Mouse (Mus musculus) CH12.LX (cell line): ENCODE data around the gene Sectm1b. TPM values are rescaled to one million over a fixed set of nuclear protein-coding genes. Genes with fewer than 3 reads are reported as not detected.
A peak's percentile ranks its signal among the peaks of the same experiment; 100 is the strongest.

Experiments
- DNase-seq: peaks from one replicate; pipeline ENCODE4 v3.0.0-alpha.2; 2013; ENCODE audit errors: extremely low read depth
- H3K27ac ChIP-seq: 2 replicates; pipeline ENCODE4 v1.5.1; 2012; ENCODE audit warnings: low read depth, mild to moderate bottlenecking, control low read depth, moderate library complexity; ENCODE audit not compliant: insufficient read depth
- H3K27me3 ChIP-seq: replicated peaks from 2 replicates; pipeline ENCODE3; 2012; ENCODE audit warnings: inconsistent platforms
- H3K36me3 ChIP-seq, 2 experiments: replicated peaks in 1 of 2; 2 replicates each; pipeline versions ENCODE3 to v1.6.1; 2012; ENCODE audit warnings: inconsistent platforms in 1 of 2, low read length in 1 of 2, mild to moderate bottlenecking in 1 of 2, mixed read lengths in 1 of 2, moderate library complexity in 1 of 2; ENCODE audit not compliant: control insufficient read depth in 1 of 2, insufficient read depth in 1 of 2
- H3K4me1 ChIP-seq, 2 experiments: 2 replicates each; pipeline ENCODE4 v1.6.1; 2012; ENCODE audit warnings: inconsistent platforms in 1 of 2, moderate library complexity in 1 of 2; ENCODE audit not compliant: insufficient read depth in 2 of 2, control insufficient read depth in 1 of 2
- H3K4me2 ChIP-seq: 2 replicates; pipeline ENCODE4 v1.6.1; 2012; ENCODE audit warnings: low read depth, mild to moderate bottlenecking, control low read depth; ENCODE audit not compliant: poor library complexity, insufficient read depth, severe bottlenecking
- H3K4me3 ChIP-seq, 3 experiments: fragments of 150-350 bp in 1 of 3; sonication (generic) in 1 of 3; replicated peaks in 1 of 3; 2 replicates each; pipeline versions ENCODE3 to v1.5.1; 2011 to 2012; ENCODE audit warnings: low read depth in 2 of 3, low read length in 2 of 3, mild to moderate bottlenecking in 2 of 3, moderate library complexity in 2 of 3, control low read depth in 1 of 3, improper control_type of control experiment in 1 of 3, inconsistent platforms in 1 of 3, mixed read lengths in 1 of 3; ENCODE audit not compliant: poor library complexity in 1 of 3
- H3K79me2 ChIP-seq: replicated peaks from 2 replicates; pipeline ENCODE4 v1.6.1; 2012; ENCODE audit warnings: mild to moderate bottlenecking, moderate library complexity; ENCODE audit not compliant: control insufficient read depth, poor library complexity, insufficient read depth, severe bottlenecking; ENCODE audit errors: extremely low read depth
- H3K9ac ChIP-seq: 2 replicates; pipeline ENCODE4 v1.6.1; 2012; ENCODE audit warnings: low read depth, mild to moderate bottlenecking, control low read depth, moderate library complexity; ENCODE audit not compliant: insufficient read depth
- H3K9me3 ChIP-seq: replicated peaks from 2 replicates; pipeline ENCODE3; 2012; ENCODE audit warnings: low read length, inconsistent platforms, mixed read lengths
- BHLHE40 ChIP-seq: IDR thresholded peaks from 2 replicates; pipeline ENCODE4 v1.6.1; 2011; ENCODE audit warnings: mild to moderate bottlenecking, low read depth, low read length, improper control_type of control experiment
- CHD2 ChIP-seq: IDR thresholded peaks from 2 replicates; pipeline ENCODE4 v1.6.1; 2011; ENCODE audit warnings: low read length, improper control_type of control experiment
- CTCF ChIP-seq, 2 experiments: IDR thresholded peaks in 1 of 2; conservative IDR thresholded peaks in 1 of 2; 2 replicates each; pipeline ENCODE4 v1.5.1; 2011 to 2012; ENCODE audit warnings: low read depth in 2 of 2, low read length in 2 of 2, improper control_type of control experiment in 1 of 2, inconsistent platforms in 1 of 2, mild to moderate bottlenecking in 1 of 2, moderate library complexity in 1 of 2
- E2F4 ChIP-seq: IDR thresholded peaks from 2 replicates; pipeline ENCODE4 v1.6.1; 2011; ENCODE audit warnings: low read depth, low read length, improper control_type of control experiment; ENCODE audit not compliant: insufficient replicate concordance
- ELF1 ChIP-seq: IDR thresholded peaks from 2 replicates; pipeline ENCODE4 v1.6.1; 2014; ENCODE audit warnings: low read depth, mild to moderate bottlenecking, inconsistent platforms, low read length, improper control_type of control experiment
- EP300 ChIP-seq: IDR thresholded peaks from 2 replicates; pipeline ENCODE4 v1.6.1; 2011; ENCODE audit warnings: low read length, improper control_type of control experiment
- ETS1 ChIP-seq: conservative IDR thresholded peaks from 2 replicates; pipeline ENCODE4 v1.6.1; 2012; ENCODE audit warnings: low read depth, mild to moderate bottlenecking, inconsistent platforms, low read length, improper control_type of control experiment, moderate library complexity
- GABPA ChIP-seq: IDR thresholded peaks from 2 replicates; pipeline ENCODE4 v1.6.1; 2012; ENCODE audit warnings: low read depth, low read length, improper control_type of control experiment, inconsistent platforms; ENCODE audit not compliant: insufficient replicate concordance
- HCFC1 ChIP-seq: IDR thresholded peaks from 2 replicates; pipeline ENCODE4 v1.6.1; 2012; ENCODE audit warnings: low read depth, mild to moderate bottlenecking, inconsistent platforms, low read length, improper control_type of control experiment
- JUN ChIP-seq: IDR thresholded peaks from 2 replicates; pipeline ENCODE4 v1.6.1; 2011; ENCODE audit warnings: low read depth, mild to moderate bottlenecking, low read length, improper control_type of control experiment, moderate library complexity; ENCODE audit not compliant: insufficient read depth
- JUND ChIP-seq: conservative IDR thresholded peaks from 2 replicates; pipeline ENCODE4 v1.6.1; 2011; ENCODE audit warnings: low read depth, low read length, improper control_type of control experiment
- KAT2A ChIP-seq: IDR thresholded peaks from 2 replicates; pipeline ENCODE4 v1.6.1; 2012; ENCODE audit warnings: low read length, improper control_type of control experiment, inconsistent platforms; ENCODE audit not compliant: insufficient replicate concordance
- PAX5 ChIP-seq: IDR thresholded peaks from 2 replicates; pipeline ENCODE4 v1.6.1; 2012; ENCODE audit warnings: low read length, inconsistent platforms, mixed read lengths
- POLR2AphosphoS2 ChIP-seq: IDR thresholded peaks from 2 replicates; pipeline ENCODE4 v1.6.1; 2011; ENCODE audit warnings: low read depth, low read length, improper control_type of control experiment
- SMC3 ChIP-seq: IDR thresholded peaks from 2 replicates; pipeline ENCODE4 v1.6.1; 2011; ENCODE audit warnings: low read depth, low read length, improper control_type of control experiment
- TBP ChIP-seq: conservative IDR thresholded peaks from 2 replicates; pipeline ENCODE4 v1.6.1; 2011; ENCODE audit warnings: low read depth, low read length, improper control_type of control experiment
- UBTF ChIP-seq: IDR thresholded peaks from 2 replicates; pipeline ENCODE4 v1.6.1; 2012; ENCODE audit warnings: low read depth, mild to moderate bottlenecking, inconsistent platforms, low read length, improper control_type of control experiment, moderate library complexity
- ZMIZ1 ChIP-seq: IDR thresholded peaks from 2 replicates; pipeline ENCODE4 v1.6.1; 2012; ENCODE audit warnings: low read depth, mild to moderate bottlenecking, inconsistent platforms, low read length, improper control_type of control experiment
- ZNF384 ChIP-seq: IDR thresholded peaks from 2 replicates; pipeline ENCODE4 v1.6.1; 2012; ENCODE audit warnings: low read depth, low read length, improper control_type of control experiment, inconsistent platforms
- dilution Hi-C: fragments of 300-500 bp; cut with MboI; formaldehyde crosslinking; loops from 2 replicates; pipeline ENCODE4 v1.14.3; 2020; ENCODE audit warnings: low sequenced_read_pairs; ENCODE audit not compliant: extremely low pct_unique_long_range_greater_than_20kb, extremely low pct_ligation_motif_present
- in situ Hi-C: fragments of 300-500 bp; cut with MboI; formaldehyde crosslinking; loops from 3 replicates; pipeline ENCODE4 v1.14.3; 2019; ENCODE audit warnings: low sequenced_read_pairs, low pct_ligation_motif_present, low pct_unique_long_range_greater_than_20kb, mixed read lengths
- polyA plus RNA-seq: library from polyadenylated mRNA; unstranded; fragments of >175 nt; gene quantifications from 2 replicates; pipeline ENCODE4 v1.2.1, GENCODE M21; 2012; ENCODE audit warnings: low read depth; ENCODE audit not compliant: insufficient read length
- total RNA-seq, 2 experiments: library from RNA; depleted of rRNA; stranded (reverse); fragments of 300-350 nt in 1 of 2; fragments of >200 nt in 1 of 2; gene quantifications; 2 replicates each; pipeline ENCODE4 v1.2.3; 2012 to 2014

The Sectm1b gene
- total and polyA plus RNA-seq, 3 experiments, result not detected

- Histone ChIP-seq H3K27ac (no peak overlapping the region), H3K4me2 (no peak overlapping the region), H3K4me1 (peaks cover 0 to 14% of the 10 kb centered on the region in 2 experiments; a peak in 3 of 4 replicates), H3K4me3 (no peak overlapping the region), H3K9me3 (no peaks in the 10 kb centered on the region), H3K36me3 (no peaks in the 10 kb centered on the region), H3K79me2 (no peaks in the 10 kb centered on the region), H3K27me3 (no peaks in the 10 kb centered on the region), H3K9ac (no peak overlapping the region)
- no peak for DNase-seq
- dilution Hi-C loops, result no loop called here
- in situ Hi-C loops, result no loop called here
- TF ChIP-seq ETS1 (no peak), BHLHE40 (peak; percentile 62), ELF1 (no peak)
Measured at GRCm38 (mm10) chr11:121090943-121091342, 27.6 kb upstream of the Sectm1b start.

GRCm38 (mm10) chr11:121089756-121090546 lies 26.6 kb upstream of the Sectm1b start:
- no peaks in the 10 kb centered on the region for H3K36me3 ChIP-seq
- H3K4me3 ChIP-seq, result no peak overlapping the region
- H3K27me3 ChIP-seq, result no peaks in the 10 kb centered on the region
- H3K4me1 ChIP-seq, result peaks cover 0 to 15% of the 10 kb centered on the region in 2 experiments; a peak in 3 of 4 replicates
- H3K27ac ChIP-seq, result no peak overlapping the region
- DNase-seq, result no peak
- dilution Hi-C loops, result no loop called here
- H3K9me3 ChIP-seq, result no peaks in the 10 kb centered on the region
- in situ Hi-C loops, result no loop called here
- H3K9ac ChIP-seq, result no peak overlapping the region
- H3K79me2 ChIP-seq, result no peaks in the 10 kb centered on the region
- H3K4me2 ChIP-seq, result no peak overlapping the region
- TF ChIP-seq EP300, result no peak
- no peak for TF ChIP-seq UBTF
- no peak for TF ChIP-seq CHD2
- no peak for TF ChIP-seq KAT2A
- TF ChIP-seq CTCF (conservative IDR thresholded peaks at IDR 0.05 in 1 of 2, IDR thresholded peaks at IDR 0.05 in 1 of 2; ENCODE audit: low read depth in 2 of 2, low read length in 2 of 2), result no peak
- TF ChIP-seq GABPA, result no peak
- no peak for TF ChIP-seq ZNF384
- TF ChIP-seq, all 38 proteins: peak for 0

GRCm38 (mm10) chr11:121088997-121089396 lies 25.6 kb upstream of the Sectm1b start:
- no peak for DNase-seq
- dilution Hi-C loops, result no loop called here
- Histone ChIP-seq H3K27ac (no peak overlapping the region), H3K79me2 (no peaks in the 10 kb centered on the region), H3K9ac (no peak overlapping the region), H3K36me3 (no peaks in the 10 kb centered on the region), H3K27me3 (no peaks in the 10 kb centered on the region), H3K9me3 (no peaks in the 10 kb centered on the region), H3K4me2 (no peak overlapping the region), H3K4me1 (peaks cover 0 to 16% of the 10 kb centered on the region in 2 experiments; a peak in 3 of 4 replicates), H3K4me3 (no peak overlapping the region)
- in situ Hi-C loops, result no loop called here
- TF ChIP-seq POLR2AphosphoS2 (no peak), ELF1 (no peak), CTCF (conservative IDR thresholded peaks at IDR 0.05 in 1 of 2, IDR thresholded peaks at IDR 0.05 in 1 of 2; ENCODE audit: low read depth in 2 of 2, low read length in 2 of 2) (no peak), TBP (no peak), GABPA (no peak), ZMIZ1 (no peak), E2F4 (no peak), ETS1 (no peak), SMC3 (no peak), PAX5 (no peak), JUN (no peak), HCFC1 (no peak), CHD2 (no peak), JUND (no peak)
